Mouse (Mus musculus) forebrain, embryonic 15.5 days (tissue): ENCODE results near the gene Arhgef28. TPM values are rescaled to one million over a fixed set of nuclear protein-coding genes. Genes with fewer than 3 reads are reported as not detected.

Experiments used
- ATAC-seq: fragments of 200-750 bp; cut with Nextera tagmentation; replicated peaks from 2 replicates; pipeline ENCODE4 v1.8.0; 2017; ENCODE audit warnings: mild to moderate bottlenecking, moderate TSS enrichment, moderate library complexity
- H3K27ac ChIP-seq: fragments of 300-500 bp; sonication (generic); replicated peaks from 2 replicates; pipeline ENCODE4 v1.5.1; 2015; ENCODE audit warnings: mild to moderate bottlenecking, inconsistent platforms
- H3K27me3 ChIP-seq: fragments of 300-500 bp; sonication (generic); 2 replicates; pipeline ENCODE4 v1.6.1; 2015; ENCODE audit warnings: inconsistent platforms
- H3K36me3 ChIP-seq: fragments of 300-500 bp; sonication (generic); 2 replicates; pipeline ENCODE4 v1.6.1; 2015; ENCODE audit warnings: mild to moderate bottlenecking, inconsistent platforms
- H3K4me1 ChIP-seq: fragments of 300-500 bp; sonication (generic); 2 replicates; pipeline ENCODE4 v1.6.1; 2015; ENCODE audit warnings: inconsistent platforms
- H3K4me2 ChIP-seq: fragments of 300-500 bp; sonication (generic); replicated peaks from 2 replicates; pipeline ENCODE4 v1.6.1; 2015; ENCODE audit warnings: mild to moderate bottlenecking, inconsistent platforms
- H3K4me3 ChIP-seq: fragments of 300-500 bp; sonication (generic); 2 replicates; pipeline ENCODE4 v1.5.1; 2015; ENCODE audit warnings: mild to moderate bottlenecking, inconsistent platforms
- H3K9ac ChIP-seq: fragments of 300-500 bp; sonication (generic); replicated peaks from 2 replicates; pipeline ENCODE4 v1.6.1; 2015; ENCODE audit warnings: mild to moderate bottlenecking, inconsistent platforms
- H3K9me3 ChIP-seq: fragments of 300-500 bp; sonication (generic); 2 replicates; pipeline ENCODE4 v1.6.1; 2016; ENCODE audit warnings: inconsistent platforms
- WGBS: fragments of 180-500 bp; shearing (Covaris S2); methylation state at CpG from one replicate; pipeline ENCODE4 v1.1.7; 2015; ENCODE audit warnings: mixed read lengths; 5-methylcytosine and 5-hydroxymethylcytosine counted together
- polyA plus RNA-seq: library from polyadenylated mRNA; unstranded; fragments of >200 nt; fragmentation: Nextera tagmentation; extraction: Ambion mirVana; gene quantifications from 2 replicates; pipeline ENCODE4 v1.2.1, GENCODE M21; 2015

Gene Arhgef28
- polyA plus RNA-seq, 1 experiment from 2014 or later = 15.7 TPM

DNA sequence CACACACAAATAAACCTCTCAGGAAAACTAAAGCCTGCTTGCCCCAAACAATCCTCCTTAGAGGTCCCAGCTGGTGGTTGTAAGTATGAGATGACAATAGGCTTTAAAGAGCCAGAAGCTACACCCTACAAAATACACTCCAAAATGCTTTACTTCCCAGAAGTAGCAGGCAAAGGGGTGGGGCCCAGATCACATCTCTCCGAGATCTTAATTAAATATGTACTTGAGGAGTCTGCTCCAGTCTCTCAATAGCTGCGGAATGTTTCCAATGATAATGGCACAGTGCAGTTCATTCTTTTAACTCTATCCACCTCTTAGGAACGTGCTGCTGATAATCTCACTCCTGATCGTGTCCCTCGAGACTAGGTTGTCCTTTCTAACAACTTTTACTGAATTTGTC is 240.2 kb downstream of the Arhgef28 start:
- WGBS = 54% methylated on average over 5 of the region's 5 CpGs
- Histone ChIP-seq H3K4me3 (no peak overlapping the region), H3K4me2 (no peak overlapping the region), H3K9me3 (no peaks in the 10 kb centered on the region), H3K4me1 (no peaks in the 10 kb centered on the region), H3K36me3 (no peaks in the 10 kb centered on the region), H3K27me3 (no peaks in the 10 kb centered on the region), H3K9ac (no peak overlapping the region), H3K27ac (no peak overlapping the region)
- ATAC-seq = no peak

DNA sequence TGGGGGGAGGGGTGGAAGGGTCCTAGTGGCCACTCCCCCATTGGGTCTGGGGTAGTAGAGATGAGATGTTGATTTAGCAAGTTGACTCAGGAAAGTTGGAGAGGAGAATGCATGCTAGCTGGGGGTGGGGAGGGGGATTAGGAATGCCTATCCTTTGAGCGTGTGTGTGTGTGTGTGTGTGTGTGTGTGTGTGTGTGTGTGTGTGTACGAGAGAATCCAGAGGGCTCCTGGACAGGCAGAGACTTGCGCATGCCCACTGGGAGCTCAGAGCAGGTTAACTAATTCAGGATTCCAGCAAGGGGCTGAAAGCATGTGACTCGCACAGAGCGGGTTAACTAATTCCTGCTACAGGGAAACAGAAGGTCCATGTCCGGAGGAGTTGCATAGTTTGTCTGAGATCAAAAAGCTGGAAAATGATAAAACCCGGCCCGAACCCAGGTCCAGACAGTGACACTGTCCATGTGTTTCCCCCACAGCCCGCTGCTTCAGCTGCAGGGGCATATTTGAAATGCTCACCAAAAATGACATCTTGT is 241.3 kb downstream of the Arhgef28 start:
- no peak for ATAC-seq
- no peaks in the 10 kb centered on the region for H3K27me3 ChIP-seq
- H3K27ac ChIP-seq = no peak overlapping the region
- no peak overlapping the region for H3K4me2 ChIP-seq
- H3K36me3 ChIP-seq = no peaks in the 10 kb centered on the region
- no peaks in the 10 kb centered on the region; the same call in 1 of the 2 replicates for H3K4me1 ChIP-seq
- H3K9ac ChIP-seq = no peak overlapping the region
- H3K4me3 ChIP-seq = no peak overlapping the region
- 58% methylated on average over 9 of the region's 9 CpGs for WGBS
- no peaks in the 10 kb centered on the region for H3K9me3 ChIP-seq

GRCm38 (mm10) chr13:97960142-97960541 is 246.1 kb downstream of the Arhgef28 start:
- Histone ChIP-seq H3K4me2 (no peak overlapping the region), H3K4me1 (peaks cover 26% of the 10 kb centered on the region), H3K27ac (no peak overlapping the region), H3K4me3 (no peak overlapping the region), H3K9ac (no peak overlapping the region), H3K27me3 (no peaks in the 10 kb centered on the region), H3K36me3 (no peaks in the 10 kb centered on the region), H3K9me3 (no peaks in the 10 kb centered on the region)
- ATAC-seq = no peak
- 57% methylated on average over 4 of the region's 4 CpGs for WGBS

GRCm38 (mm10) chr13:97959394-97959888 is 246.8 kb downstream of the Arhgef28 start:
- peak; percentile 71 for ATAC-seq
- Histone ChIP-seq H3K27ac (peak overlapping the region; percentile 61), H3K4me2 (peak overlapping the region; percentile 16; the same call in 1 of the 2 replicates), H3K4me3 (no peak overlapping the region), H3K4me1 (peaks cover 29% of the 10 kb centered on the region), H3K9me3 (no peaks in the 10 kb centered on the region), H3K9ac (no peak overlapping the region), H3K36me3 (no peaks in the 10 kb centered on the region), H3K27me3 (no peaks in the 10 kb centered on the region)
- 6% methylated on average over 7 of the region's 7 CpGs for WGBS

DNA sequence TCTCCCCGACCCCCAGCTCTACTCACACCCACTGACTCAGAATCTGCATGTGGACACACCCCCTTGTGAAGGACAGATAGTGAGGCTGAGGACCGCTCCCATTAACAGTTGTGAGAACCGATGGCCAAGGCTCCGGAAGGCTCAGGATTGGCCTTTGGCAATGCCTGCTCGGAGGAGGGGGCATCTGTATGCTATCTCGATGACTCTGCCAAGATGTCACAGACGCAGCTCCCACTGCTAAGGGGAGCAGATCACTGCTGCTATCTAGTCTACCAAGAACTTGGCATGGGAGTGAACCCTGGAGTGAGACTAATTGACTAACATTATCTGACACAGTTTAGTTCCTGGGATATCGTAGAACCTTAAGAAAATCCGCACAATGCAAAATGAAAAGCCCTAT is 250.5 kb downstream of the Arhgef28 start:
- WGBS = 53% methylated on average over 9 of the region's 9 CpGs
- no peak for ATAC-seq

DNA sequence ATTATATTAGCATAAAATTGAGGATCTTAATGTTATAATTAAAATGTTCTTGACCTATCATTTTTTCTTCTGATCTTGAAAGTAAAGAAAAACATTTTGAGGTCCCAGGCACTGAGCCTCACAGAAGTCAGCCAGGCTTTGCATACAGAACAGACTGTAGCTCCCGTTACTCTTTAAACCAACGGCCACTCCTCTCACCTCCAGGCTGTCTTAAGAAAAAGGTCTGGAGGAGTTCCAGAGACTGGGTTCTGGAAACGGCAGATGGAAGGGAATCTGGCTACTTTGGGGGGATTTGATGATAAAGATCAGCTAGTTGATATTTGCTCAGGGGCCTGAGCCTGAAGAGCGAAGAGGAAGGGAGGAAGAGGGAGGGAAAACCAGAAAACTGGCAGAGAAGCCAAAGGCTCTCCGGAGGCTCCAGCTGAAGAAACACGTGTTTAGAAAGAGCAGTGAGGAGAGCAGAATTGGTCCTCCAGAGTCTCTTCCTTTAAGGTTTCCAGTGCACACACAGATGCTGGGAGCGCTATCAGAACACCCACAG is 251.2 kb downstream of the Arhgef28 start:
- no peak for ATAC-seq
- no peaks in the 10 kb centered on the region for H3K36me3 ChIP-seq
- no peaks in the 10 kb centered on the region for H3K27me3 ChIP-seq
- H3K9ac ChIP-seq = no peak overlapping the region
- 46% methylated on average over 7 of the region's 7 CpGs for WGBS
- no peak overlapping the region for H3K4me2 ChIP-seq
- peaks cover 33% of the 10 kb centered on the region for H3K4me1 ChIP-seq
- no peaks in the 10 kb centered on the region for H3K9me3 ChIP-seq
- no peak overlapping the region for H3K4me3 ChIP-seq
- no peak overlapping the region for H3K27ac ChIP-seq

More for the DNA sequence above, 250.5 kb downstream of the Arhgef28 start:
- H3K27ac ChIP-seq = no peak overlapping the region
- H3K4me1 ChIP-seq = peaks cover 33% of the 10 kb centered on the region
- no peaks in the 10 kb centered on the region for H3K27me3 ChIP-seq
- H3K4me2 ChIP-seq = no peak overlapping the region
- H3K36me3 ChIP-seq = no peaks in the 10 kb centered on the region
- no peak overlapping the region for H3K9ac ChIP-seq
- no peak overlapping the region for H3K4me3 ChIP-seq
- no peaks in the 10 kb centered on the region for H3K9me3 ChIP-seq

GRCm38 (mm10) chr13:97954051-97954450 is 252.2 kb downstream of the Arhgef28 start:
- no peak for ATAC-seq
- peaks cover 25% of the 10 kb centered on the region for H3K4me1 ChIP-seq
- H3K27me3 ChIP-seq = no peaks in the 10 kb centered on the region
- H3K27ac ChIP-seq = 0 out of 2 replicates have a peak overlapping the region, but pooled peaks have one; percentile 13
- no peak overlapping the region for H3K9ac ChIP-seq
- H3K36me3 ChIP-seq = no peaks in the 10 kb centered on the region
- H3K4me2 ChIP-seq = no peak overlapping the region
- H3K4me3 ChIP-seq = no peak overlapping the region
- no peaks in the 10 kb centered on the region for H3K9me3 ChIP-seq
- WGBS = 34% methylated on average over 6 of the region's 6 CpGs

GRCm38 (mm10) chr13:97953526-97953925 is 252.7 kb downstream of the Arhgef28 start:
- ATAC-seq = no peak
- 84% methylated on average over 19 of the region's 19 CpGs for WGBS
- H3K36me3 ChIP-seq = no peaks in the 10 kb centered on the region
- H3K4me2 ChIP-seq = no peak overlapping the region
- H3K9ac ChIP-seq = no peak overlapping the region
- H3K9me3 ChIP-seq = no peaks in the 10 kb centered on the region
- H3K4me3 ChIP-seq = no peak overlapping the region
- H3K27ac ChIP-seq = no peak overlapping the region
- H3K4me1 ChIP-seq = peaks cover 20% of the 10 kb centered on the region
- no peaks in the 10 kb centered on the region for H3K27me3 ChIP-seq

DNA sequence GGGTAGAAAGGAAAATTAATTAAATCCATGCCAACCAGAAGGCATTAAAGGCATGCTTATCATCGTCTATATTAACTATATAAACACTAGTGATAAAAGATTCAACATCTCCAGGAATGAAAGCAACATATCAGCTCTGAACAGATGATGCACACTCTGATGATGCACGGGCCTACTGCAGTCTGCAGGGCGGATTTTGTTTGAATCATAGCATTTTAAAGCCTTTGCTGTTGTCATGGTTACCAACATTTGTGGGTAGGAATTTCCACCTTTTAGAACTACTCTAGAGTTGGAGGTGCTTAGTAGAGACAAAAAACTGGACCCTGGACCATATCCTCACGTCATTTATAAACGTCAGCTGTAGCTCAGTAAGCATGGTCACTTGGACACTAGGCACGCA is 257.4 kb downstream of the Arhgef28 start:
- 70% methylated on average over 6 of the region's 6 CpGs for WGBS
- no peaks in the 10 kb centered on the region for H3K36me3 ChIP-seq
- H3K4me1 ChIP-seq = no peaks in the 10 kb centered on the region
- no peak for ATAC-seq
- H3K4me2 ChIP-seq = no peak overlapping the region
- H3K27me3 ChIP-seq = no peaks in the 10 kb centered on the region
- H3K9ac ChIP-seq = no peak overlapping the region
- no peak overlapping the region for H3K27ac ChIP-seq
- H3K4me3 ChIP-seq = no peak overlapping the region
- H3K9me3 ChIP-seq = no peaks in the 10 kb centered on the region

DNA sequence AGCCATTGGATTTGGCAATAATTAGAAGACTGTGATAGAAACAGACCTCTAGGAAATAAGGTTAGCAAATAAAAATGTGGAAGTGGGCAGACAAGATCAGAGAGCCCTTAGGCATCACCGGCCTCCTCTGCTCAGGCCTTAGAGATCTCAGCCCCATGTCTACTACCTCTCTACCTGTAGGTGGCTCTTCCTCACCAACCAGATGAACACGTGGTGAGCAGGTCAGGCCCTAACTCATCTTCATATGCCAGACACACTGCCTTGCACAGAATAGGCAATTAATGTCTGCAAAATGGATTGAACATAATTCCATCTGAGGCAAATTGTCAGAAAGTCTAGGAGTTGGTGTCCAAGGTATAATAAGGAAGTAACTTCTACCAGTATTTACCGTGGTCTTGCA is 258.6 kb downstream of the Arhgef28 start:
- no peak for ATAC-seq
- no peaks in the 10 kb centered on the region for H3K36me3 ChIP-seq
- no peak overlapping the region for H3K9ac ChIP-seq
- H3K4me1 ChIP-seq = no peaks in the 10 kb centered on the region
- WGBS = 76% methylated on average over 3 of the region's 3 CpGs
- no peaks in the 10 kb centered on the region for H3K27me3 ChIP-seq
- H3K9me3 ChIP-seq = no peaks in the 10 kb centered on the region
- no peak overlapping the region for H3K4me2 ChIP-seq
- no peak overlapping the region for H3K27ac ChIP-seq
- H3K4me3 ChIP-seq = no peak overlapping the region

GRCm38 (mm10) chr13:97946422-97946821 is 259.8 kb downstream of the Arhgef28 start:
- Histone ChIP-seq H3K4me3 (no peak overlapping the region), H3K27me3 (no peaks in the 10 kb centered on the region), H3K9ac (no peak overlapping the region), H3K36me3 (no peaks in the 10 kb centered on the region), H3K9me3 (no peaks in the 10 kb centered on the region), H3K27ac (no peak overlapping the region), H3K4me1 (no peaks in the 10 kb centered on the region), H3K4me2 (no peak overlapping the region)
- WGBS = 94% methylated on average over 7 of the region's 7 CpGs
- ATAC-seq = no peak

DNA sequence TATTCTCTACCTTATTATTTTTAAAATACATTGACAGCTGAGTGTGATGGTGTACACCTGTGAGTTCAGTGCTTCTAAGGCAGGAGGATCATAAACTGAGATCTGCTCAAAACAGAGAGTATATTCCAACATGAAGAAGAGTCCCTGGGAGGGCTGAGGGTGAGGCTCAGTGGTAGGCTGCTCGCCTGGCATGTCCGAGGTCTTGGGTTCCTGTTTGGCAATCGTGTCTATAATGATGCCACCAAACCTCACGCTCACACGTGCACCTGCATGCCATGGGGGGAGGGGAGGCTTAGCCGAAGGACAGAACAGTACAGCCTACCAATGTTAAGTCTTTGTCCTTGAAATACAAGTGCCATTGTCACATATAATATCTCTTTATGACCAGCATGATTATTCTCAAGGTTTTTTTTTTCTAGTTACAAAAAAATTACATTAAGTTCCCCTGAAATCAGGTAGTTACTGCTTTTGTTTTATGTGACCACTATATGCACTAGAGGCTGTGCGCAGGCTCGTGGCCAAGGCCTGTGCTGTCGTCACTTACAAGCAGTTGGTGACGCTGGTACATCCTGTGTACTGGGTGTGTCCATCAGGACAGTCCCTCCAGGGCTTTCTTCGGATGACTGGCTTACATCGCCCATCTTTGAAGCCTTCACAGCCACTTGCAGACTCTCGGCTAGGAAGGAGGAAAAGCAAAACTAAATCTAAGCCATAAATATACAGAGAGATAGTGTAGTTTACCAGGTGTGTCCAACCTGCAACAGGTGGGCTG is 264.1 kb downstream of the Arhgef28 start:
- Histone ChIP-seq H3K4me1 (peaks cover 11% of the 10 kb centered on the region), H3K9ac (no peak overlapping the region), H3K9me3 (no peaks in the 10 kb centered on the region), H3K27me3 (no peaks in the 10 kb centered on the region), H3K4me2 (no peak overlapping the region), H3K4me3 (no peak overlapping the region), H3K27ac (no peak overlapping the region), H3K36me3 (no peaks in the 10 kb centered on the region)
- no peak for ATAC-seq
- 91% methylated on average over 13 of the region's 13 CpGs for WGBS
